Mouse (Mus musculus): ENCODE data around the gene Hist1h2bf. TPM values are rescaled to one million over a fixed set of nuclear protein-coding genes. Genes with fewer than 3 reads are reported as not detected.
"Not testable (repeated sequence)": the region's sequence is repeated elsewhere in the genome, so short reads cannot be mapped to it uniquely, and the experiment has no call there.

Gene Hist1h2bf
- total RNA-seq, 2 experiments from 2014 or later: 116 to 129 TPM

DNA sequence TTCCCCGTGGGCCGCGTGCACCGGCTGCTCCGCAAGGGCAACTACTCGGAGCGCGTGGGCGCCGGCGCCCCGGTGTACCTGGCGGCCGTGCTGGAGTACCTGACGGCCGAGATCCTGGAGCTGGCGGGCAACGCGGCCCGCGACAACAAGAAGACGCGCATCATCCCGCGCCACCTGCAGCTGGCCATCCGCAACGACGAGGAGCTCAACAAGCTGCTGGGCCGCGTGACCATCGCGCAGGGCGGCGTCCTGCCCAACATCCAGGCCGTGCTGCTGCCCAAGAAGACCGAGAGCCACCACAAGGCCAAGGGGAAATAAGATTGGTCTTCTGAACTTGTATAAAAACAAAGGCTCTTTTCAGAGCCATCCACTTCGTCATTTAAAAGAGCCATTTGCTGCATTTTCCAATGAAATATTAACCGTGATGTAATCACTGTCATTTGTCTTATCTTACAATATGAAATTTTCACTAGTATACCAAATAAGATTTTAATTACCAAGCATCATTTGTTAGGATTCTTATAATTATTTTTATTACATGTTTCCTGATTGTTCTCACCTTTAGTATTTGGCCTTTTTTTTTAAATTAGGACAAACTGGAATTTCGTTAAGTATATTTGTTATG, 662 bp upstream of the Hist1h2bf start:
- not testable (repeated sequence) for DNase-seq
- intact Hi-C loops (cut with DNase I): loop anchor here (1.0 kb wide), 1 partner anchor 47 kb away; the partner anchor contains the start of gene Hist1h2be

DNA sequence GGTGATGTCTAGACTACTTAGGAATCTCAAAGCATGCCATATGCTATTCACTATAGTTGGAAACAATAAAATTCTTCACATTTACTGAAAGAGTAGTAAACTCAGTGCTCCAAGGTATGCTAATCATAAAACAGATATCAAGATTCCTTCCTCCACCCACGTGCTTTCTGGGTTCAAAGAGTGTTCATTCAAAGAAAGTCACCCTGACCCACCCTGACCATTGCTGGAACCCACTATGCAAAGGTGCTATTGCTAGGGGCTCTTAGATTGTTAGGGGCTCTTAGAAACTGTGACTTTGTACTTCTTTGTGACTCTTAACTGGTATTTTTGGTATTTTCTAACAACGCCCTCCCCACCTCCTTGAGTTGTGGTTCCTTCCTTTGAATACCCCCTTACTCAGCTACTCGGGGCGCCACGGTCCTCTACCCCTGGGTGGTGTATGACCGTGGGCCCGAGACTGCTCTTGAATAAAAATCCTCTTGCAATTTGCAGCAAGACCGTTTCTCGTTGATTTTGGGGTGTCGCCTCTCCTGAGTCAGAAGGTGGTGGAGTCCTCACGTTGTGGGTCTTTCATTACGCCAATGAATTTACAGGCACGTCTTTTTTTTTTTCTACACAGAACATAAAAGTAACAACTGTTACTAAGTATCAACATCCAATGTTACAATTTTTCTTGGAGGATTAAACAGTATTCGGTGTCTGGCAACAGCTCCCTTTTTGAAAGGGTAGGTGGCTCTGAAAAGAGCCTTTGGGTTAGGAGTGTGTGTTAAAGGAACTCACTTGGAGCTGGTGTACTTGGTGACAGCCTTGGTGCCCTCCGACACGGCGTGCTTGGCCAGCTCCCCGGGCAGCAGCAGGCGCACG, 730 bp downstream of the Hist1h2bf start:
- intact Hi-C loops (cut with DNase I); DNase-seq: not testable (repeated sequence)

DNA sequence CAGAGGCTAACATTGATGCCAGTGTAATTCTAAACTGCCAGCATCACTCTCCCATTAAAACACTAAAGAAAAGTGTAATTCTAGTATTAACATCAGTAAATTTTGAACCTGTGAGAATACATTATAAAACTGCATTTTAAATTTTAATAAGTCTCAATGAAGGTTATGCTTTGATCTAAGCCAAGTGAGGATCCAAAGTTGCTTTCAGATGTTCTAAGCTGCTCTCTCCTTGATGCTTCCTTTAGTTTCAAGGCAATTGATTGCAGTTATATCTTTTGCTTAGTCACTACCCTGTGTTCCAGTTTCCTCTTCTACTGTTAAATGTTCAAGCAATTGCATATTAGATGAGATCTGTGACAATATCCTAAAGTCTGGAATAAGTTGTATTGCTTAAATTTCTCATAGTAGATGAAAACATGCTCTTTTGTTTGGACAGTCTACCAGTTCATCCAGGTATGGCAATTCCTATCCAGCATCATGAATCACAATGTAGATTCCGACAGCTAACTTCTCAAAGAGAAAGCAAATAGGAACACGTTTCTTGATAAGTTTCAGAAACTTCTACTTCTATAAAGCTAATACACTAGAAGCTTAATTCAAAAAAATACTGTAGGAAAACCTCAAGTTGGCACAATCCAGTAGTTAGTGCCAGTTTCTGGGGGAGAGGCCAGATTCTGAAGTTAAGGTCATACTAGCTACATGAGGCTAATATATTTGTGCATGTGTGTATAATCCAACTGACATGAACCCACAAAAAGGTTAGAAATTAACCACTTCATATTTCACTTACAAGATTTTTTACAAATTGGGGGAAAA, 1.6 kb downstream of the Hist1h2bf start:
- no peak for DNase-seq
- intact Hi-C loops (cut with DNase I): no loop called here

DNA sequence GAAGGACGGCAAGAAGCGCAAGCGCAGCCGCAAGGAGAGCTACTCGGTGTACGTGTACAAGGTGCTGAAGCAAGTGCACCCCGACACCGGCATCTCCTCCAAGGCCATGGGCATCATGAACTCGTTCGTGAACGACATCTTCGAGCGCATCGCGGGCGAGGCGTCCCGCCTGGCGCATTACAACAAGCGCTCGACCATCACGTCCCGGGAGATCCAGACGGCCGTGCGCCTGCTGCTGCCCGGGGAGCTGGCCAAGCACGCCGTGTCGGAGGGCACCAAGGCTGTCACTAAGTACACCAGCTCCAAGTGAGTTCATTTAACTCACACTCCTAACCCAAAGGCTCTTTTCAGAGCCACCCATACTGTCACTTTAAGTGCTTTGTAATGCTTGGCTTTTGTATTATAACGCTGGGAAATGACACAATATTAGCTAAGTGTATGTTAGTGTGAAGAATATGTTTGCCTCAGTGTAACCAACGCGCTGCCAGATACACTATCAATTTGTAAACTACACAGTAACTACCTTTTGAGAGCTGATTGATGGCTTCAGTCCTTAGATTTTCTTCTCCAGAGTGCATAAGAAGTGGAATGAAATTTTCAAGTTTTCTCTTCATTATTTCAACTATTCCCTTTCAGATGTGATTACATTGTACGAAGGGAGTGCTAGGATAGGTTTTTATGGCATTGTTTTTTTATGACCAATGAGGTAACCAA, 2.3 kb downstream of the Hist1h2bf start:
- intact Hi-C loops (cut with DNase I); DNase-seq: not testable (repeated sequence)

DNA sequence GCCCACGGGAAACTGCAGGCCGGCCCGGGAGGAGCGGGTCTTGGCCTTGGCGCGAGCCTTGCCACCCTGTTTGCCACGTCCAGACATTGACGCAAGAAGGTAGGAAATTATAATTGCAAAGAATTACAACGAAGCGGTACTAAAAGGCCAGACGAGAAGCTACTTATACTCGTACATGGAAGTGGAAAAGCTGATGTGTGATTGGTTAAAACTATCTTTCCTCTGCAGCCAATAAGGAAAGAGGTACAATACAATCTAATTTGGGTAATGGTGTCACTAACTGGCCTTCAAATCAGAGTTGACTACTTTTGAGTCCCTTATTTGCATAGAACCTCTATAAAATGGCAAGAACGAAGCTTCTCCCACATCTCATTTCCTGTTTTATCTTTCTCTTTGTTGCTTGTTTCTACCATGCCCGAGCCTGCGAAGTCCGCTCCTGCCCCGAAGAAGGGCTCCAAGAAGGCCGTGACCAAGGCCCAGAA, 2.9 kb downstream of the Hist1h2bf start, which contains the start of the genes Hist1h2ae and Hist1h2bg:
Gene Hist1h2ae (minus strand): TSS at position 199 of the 482 bp plus-strand sequence.
Gene Hist1h2bg (plus strand): TSS at position 375 of the 482 bp plus-strand sequence.
- intact Hi-C loops (cut with DNase I): no loop called here
- peak; percentile 81 to 82 for DNase-seq

- intact Hi-C loops (cut with DNase I); DNase-seq: not testable (repeated sequence)
Measured at GRCm38 (mm10) chr13:23570261-23571021, 3.6 kb downstream of the Hist1h2bf start.

DNA sequence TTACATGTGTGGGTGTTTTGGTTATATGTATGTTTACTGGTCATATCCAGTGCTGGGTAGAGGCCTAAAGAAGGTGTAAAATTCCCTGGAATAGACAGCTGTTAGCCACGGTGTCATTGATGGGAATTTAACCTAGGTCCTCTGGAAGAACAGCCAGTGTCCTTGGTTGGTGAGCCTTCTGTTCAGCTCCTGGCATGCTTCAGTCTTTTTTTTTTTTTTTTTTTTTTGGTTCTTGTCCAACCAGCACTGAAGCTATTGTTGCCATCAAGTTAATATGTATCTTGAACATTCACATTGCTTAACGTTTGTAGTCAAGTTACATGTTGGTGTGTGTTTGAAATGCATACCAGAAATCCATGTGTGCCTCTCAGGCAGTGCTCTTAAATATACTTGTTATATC, 9.5 kb downstream of the Hist1h2bf start:
- intact Hi-C loops (cut with DNase I): no loop called here
- no peak for DNase-seq

DNA sequence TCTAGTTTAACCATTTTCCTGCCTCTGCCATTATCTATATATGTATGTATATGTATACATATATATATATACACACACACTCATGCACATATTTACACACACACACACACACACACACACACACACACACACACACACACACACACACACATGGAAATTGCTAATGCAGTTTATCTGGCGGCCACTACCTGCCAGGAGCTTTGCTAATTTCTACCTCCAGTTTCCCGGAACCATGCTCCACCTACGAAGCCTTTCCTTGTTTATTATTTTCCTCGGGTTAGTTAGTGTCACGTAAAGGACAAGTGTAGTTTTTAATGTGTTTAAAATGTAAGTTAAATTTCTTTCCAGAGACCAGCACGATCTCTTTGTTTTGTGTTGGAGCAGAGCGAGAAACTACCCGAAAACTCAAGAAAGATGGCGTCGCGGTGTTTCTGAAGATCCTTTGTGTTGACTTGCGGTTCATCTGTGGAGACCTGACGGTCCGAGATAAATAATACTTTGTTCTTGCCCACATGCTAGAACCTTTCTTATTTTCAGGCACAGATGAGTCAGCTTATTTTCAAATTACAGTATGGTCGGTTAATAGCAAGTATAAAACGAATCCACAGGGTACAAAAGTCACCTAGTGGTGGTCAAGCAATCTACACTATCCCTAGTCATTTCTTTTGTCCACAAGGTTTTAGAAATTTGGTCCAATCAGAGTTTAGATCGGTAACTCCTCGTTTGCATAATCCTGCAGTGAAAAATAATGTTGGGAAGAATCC, 11.1 kb downstream of the Hist1h2bf start:
- intact Hi-C loops (cut with DNase I): no loop called here
- DNase-seq: peak; percentile 62 to 70

DNA sequence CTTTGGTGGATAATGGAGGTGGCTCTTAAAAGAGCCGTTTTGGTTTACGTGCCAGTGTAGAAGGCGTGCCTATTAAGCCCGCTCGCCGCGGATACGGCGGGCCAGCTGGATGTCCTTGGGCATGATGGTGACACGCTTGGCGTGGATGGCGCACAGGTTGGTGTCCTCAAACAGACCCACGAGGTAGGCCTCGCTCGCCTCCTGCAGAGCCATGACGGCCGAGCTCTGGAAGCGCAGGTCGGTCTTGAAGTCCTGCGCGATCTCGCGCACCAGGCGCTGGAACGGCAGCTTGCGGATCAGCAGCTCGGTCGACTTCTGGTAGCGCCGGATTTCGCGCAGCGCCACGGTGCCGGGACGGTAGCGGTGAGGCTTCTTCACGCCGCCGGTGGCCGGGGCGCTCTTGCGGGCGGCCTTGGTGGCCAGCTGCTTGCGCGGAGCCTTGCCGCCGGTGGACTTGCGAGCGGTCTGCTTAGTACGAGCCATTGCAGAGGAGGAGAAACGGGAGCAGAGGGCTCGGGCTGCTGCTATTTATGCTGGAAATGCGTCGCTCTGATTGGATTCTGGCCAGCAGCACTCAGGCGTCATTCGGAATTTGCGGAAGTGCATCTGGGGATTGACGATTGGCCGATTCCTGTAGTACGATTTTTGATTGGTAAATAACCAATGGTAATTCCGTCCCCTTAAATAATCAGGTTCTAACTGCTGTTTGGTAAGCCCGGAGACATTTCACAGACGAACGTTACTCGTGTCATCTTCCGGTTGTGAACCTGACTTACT, 11.9 kb downstream of the Hist1h2bf start, which contains the start of gene Hist1h3e:
Gene Hist1h3e (minus strand): TSS at position 487 of the 777 bp plus-strand sequence.
- intact Hi-C loops (cut with DNase I): not testable (repeated sequence)
- peak; percentile 96 for DNase-seq

GRCm38 (mm10) chr13:23561531-23561882, 12.5 kb downstream of the Hist1h2bf start:
- intact Hi-C loops (cut with DNase I); DNase-seq: not testable (repeated sequence)

- DNase-seq; intact Hi-C loops (cut with DNase I): not testable (repeated sequence)
Measured at GRCm38 (mm10) chr13:23560699-23561098, 13.3 kb downstream of the Hist1h2bf start.

GRCm38 (mm10) chr13:23556906-23557305, 17.1 kb downstream of the Hist1h2bf start:
- intact Hi-C loops (cut with DNase I): no loop called here
- no peak for DNase-seq

GRCm38 (mm10) chr13:23555839-23556416, 18.1 kb downstream of the Hist1h2bf start:
- DNase-seq: peak; percentile 85
- intact Hi-C loops (cut with DNase I): no loop called here

- peak; percentile 86 for DNase-seq
- intact Hi-C loops (cut with DNase I): no loop called here
Measured at GRCm38 (mm10) chr13:23554925-23555838, 18.8 kb downstream of the Hist1h2bf start.

DNA sequence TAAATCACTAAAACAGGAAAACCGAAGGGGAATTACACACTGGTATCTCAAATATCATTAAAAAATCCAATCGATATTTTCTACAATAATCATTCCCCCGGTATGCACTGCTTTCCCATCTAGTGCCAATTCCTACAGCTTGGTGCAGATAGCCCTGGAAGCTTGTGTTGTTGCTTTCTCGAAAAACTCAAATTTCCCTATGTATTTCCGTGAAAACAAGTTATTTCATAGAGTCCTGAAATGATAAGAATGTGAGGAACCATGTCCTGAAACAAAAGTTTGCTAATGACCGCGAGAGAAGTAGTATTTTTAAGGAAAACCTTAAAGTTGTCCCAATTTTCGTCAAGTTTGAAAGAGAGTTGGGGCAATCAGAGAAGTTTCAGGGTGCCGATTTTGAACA, 19.6 kb downstream of the Hist1h2bf start:
- intact Hi-C loops (cut with DNase I): no loop called here
- peak in 1 of 2 experiments; percentile 41 for DNase-seq

GRCm38 (mm10) chr13:23552962-23553361, 21.0 kb downstream of the Hist1h2bf start, which contains the start of gene Hist1h1d:
Gene Hist1h1d (plus strand): TSS chr13:23553262.
- no peak for DNase-seq
- intact Hi-C loops (cut with DNase I): no loop called here
